Mouse (Mus musculus) MEL (cell line): ENCODE data around the gene Frat1. TPM values are rescaled to one million over a fixed set of nuclear protein-coding genes. Genes with fewer than 3 reads are reported as not detected.

Experiments
- DNase-seq: peaks from one replicate; pipeline ENCODE4 v3.0.0; 2011; ENCODE audit warnings: low read depth, low spot score
- H3K27ac ChIP-seq: 2 replicates; pipeline ENCODE4 v1.5.1; 2012; ENCODE audit warnings: low read depth, mild to moderate bottlenecking, control low read depth, low read length, moderate library complexity; ENCODE audit not compliant: control insufficient read depth
- H3K27me3 ChIP-seq, 2 experiments: fragments of 150-350 bp in 1 of 2; sonication (generic) in 1 of 2; 2 replicates each; pipeline ENCODE4 v1.6.1; 2012; ENCODE audit warnings: low read length in 2 of 2, mild to moderate bottlenecking in 2 of 2, improper control_type of control experiment in 1 of 2, moderate library complexity in 1 of 2; ENCODE audit not compliant: insufficient read depth in 2 of 2, control insufficient read depth in 1 of 2
- H3K36me3 ChIP-seq, 2 experiments: 2 replicates each; pipeline ENCODE4 v1.6.1; 2012 to 2014; ENCODE audit warnings: low read length in 2 of 2, improper control_type of control experiment in 1 of 2, inconsistent platforms in 1 of 2, mild to moderate bottlenecking in 1 of 2; ENCODE audit not compliant: insufficient read depth in 2 of 2, control insufficient read depth in 1 of 2
- H3K4me1 ChIP-seq, 2 experiments: fragments of 150-350 bp in 1 of 2; sonication (generic) in 1 of 2; 2 replicates each; pipeline ENCODE4 v1.6.1; 2012; ENCODE audit warnings: low read length in 2 of 2, improper control_type of control experiment in 1 of 2, mild to moderate bottlenecking in 1 of 2; ENCODE audit not compliant: insufficient read depth in 2 of 2, control insufficient read depth in 1 of 2
- H3K4me3 ChIP-seq, 2 experiments: fragments of 150-350 bp in 1 of 2; sonication (generic) in 1 of 2; 2 replicates each; pipeline ENCODE4 v1.5.1; 2012; ENCODE audit warnings: low read depth in 2 of 2, low read length in 2 of 2, mild to moderate bottlenecking in 2 of 2, moderate library complexity in 2 of 2, control low read depth in 1 of 2, improper control_type of control experiment in 1 of 2; ENCODE audit not compliant: control insufficient read depth in 1 of 2, insufficient read depth in 1 of 2
- H3K79me2 ChIP-seq: 2 replicates; pipeline ENCODE4 v1.6.1; 2012; ENCODE audit warnings: mild to moderate bottlenecking, low read length, moderate library complexity; ENCODE audit not compliant: control insufficient read depth, poor library complexity, insufficient read depth
- H3K9ac ChIP-seq: 2 replicates; pipeline ENCODE4 v1.6.1; 2012; ENCODE audit warnings: low read depth, mild to moderate bottlenecking, control low read depth, low read length, moderate library complexity; ENCODE audit not compliant: control insufficient read depth, poor library complexity, severe bottlenecking
- H3K9me3 ChIP-seq: fragments of 150-350 bp; sonication (generic); replicated peaks from 2 replicates; pipeline ENCODE4 v1.6.1; 2012; ENCODE audit warnings: mild to moderate bottlenecking, low read length, improper control_type of control experiment, moderate library complexity; ENCODE audit not compliant: insufficient read depth
- BHLHE40 ChIP-seq: IDR thresholded peaks from 2 replicates; pipeline ENCODE4 v1.6.1; 2012; ENCODE audit warnings: low read depth, mild to moderate bottlenecking, inconsistent platforms, low read length, improper control_type of control experiment, borderline replicate concordance
- CHD1 ChIP-seq: IDR thresholded peaks from 2 replicates; pipeline ENCODE4 v1.6.1; 2012; ENCODE audit warnings: low read depth, mild to moderate bottlenecking, inconsistent platforms, low read length, improper control_type of control experiment
- CHD2 ChIP-seq: IDR thresholded peaks from 2 replicates; pipeline ENCODE4 v1.6.1; 2011; ENCODE audit warnings: low read length, improper control_type of control experiment
- E2F4 ChIP-seq: IDR thresholded peaks from 2 replicates; pipeline ENCODE4 v1.6.1; 2011; ENCODE audit warnings: low read depth, low read length, improper control_type of control experiment, borderline replicate concordance
- ELF1 ChIP-seq: IDR thresholded peaks from 2 replicates; pipeline ENCODE4 v1.6.1; 2014; ENCODE audit warnings: low read depth, mild to moderate bottlenecking, inconsistent platforms, low read length, improper control_type of control experiment, moderate library complexity
- EP300 ChIP-seq, 2 experiments: IDR thresholded peaks; 2 replicates each; pipeline ENCODE4 v1.6.1; 2011; ENCODE audit warnings: improper control_type of control experiment in 2 of 2, low read length in 2 of 2, low read depth in 1 of 2, mild to moderate bottlenecking in 1 of 2
- ETS1 ChIP-seq: IDR thresholded peaks from 2 replicates; pipeline ENCODE4 v1.6.1; 2012; ENCODE audit warnings: low read depth, mild to moderate bottlenecking, inconsistent platforms, low read length, improper control_type of control experiment, moderate library complexity
- GABPA ChIP-seq: IDR thresholded peaks from 2 replicates; pipeline ENCODE4 v1.6.1; 2012; ENCODE audit warnings: low read depth, mild to moderate bottlenecking, inconsistent platforms, low read length, improper control_type of control experiment, moderate library complexity
- GATA1 ChIP-seq: IDR thresholded peaks from 2 replicates; pipeline ENCODE4 v1.6.1; 2011; ENCODE audit warnings: low read depth, low read length, improper control_type of control experiment
- HCFC1 ChIP-seq: IDR thresholded peaks from 2 replicates; pipeline ENCODE4 v1.6.1; 2012; ENCODE audit warnings: low read depth, mild to moderate bottlenecking, inconsistent platforms, low read length, improper control_type of control experiment, moderate library complexity
- KAT2A ChIP-seq: conservative IDR thresholded peaks from 2 replicates; pipeline ENCODE4 v1.6.1; 2012; ENCODE audit warnings: low read depth, low read length, improper control_type of control experiment, inconsistent platforms
- MAFK ChIP-seq: IDR thresholded peaks from 2 replicates; pipeline ENCODE4 v1.6.1; 2011; ENCODE audit warnings: low read depth, mild to moderate bottlenecking, low read length, improper control_type of control experiment, borderline replicate concordance
- MAX ChIP-seq: IDR thresholded peaks from 2 replicates; pipeline ENCODE4 v1.6.1; 2011; ENCODE audit warnings: low read length, improper control_type of control experiment
- MAZ ChIP-seq: IDR thresholded peaks from 2 replicates; pipeline ENCODE4 v1.6.1; 2012; ENCODE audit warnings: low read depth, mild to moderate bottlenecking, inconsistent platforms, low read length, improper control_type of control experiment
- MYB ChIP-seq: IDR thresholded peaks from 2 replicates; pipeline ENCODE4 v1.6.1; 2011; ENCODE audit warnings: mild to moderate bottlenecking, low read depth, low read length, improper control_type of control experiment
- MYC ChIP-seq: IDR thresholded peaks from 2 replicates; pipeline ENCODE4 v1.6.1; 2011; ENCODE audit warnings: low read depth, mild to moderate bottlenecking, low read length, improper control_type of control experiment, moderate library complexity
- NELFE ChIP-seq: IDR thresholded peaks from 2 replicates; pipeline ENCODE4 v1.6.1; 2011; ENCODE audit warnings: low read depth, low read length, improper control_type of control experiment
- NRF1 ChIP-seq: IDR thresholded peaks from 2 replicates; pipeline ENCODE4 v1.6.1; 2014; ENCODE audit warnings: low read depth, mild to moderate bottlenecking, inconsistent platforms, low read length, improper control_type of control experiment, moderate library complexity; ENCODE audit not compliant: poor library complexity, insufficient read depth, severe bottlenecking
- POLR2AphosphoS5 ChIP-seq: IDR thresholded peaks from 2 replicates; pipeline ENCODE4 v1.6.1; 2012; ENCODE audit warnings: low read depth, borderline replicate concordance, mild to moderate bottlenecking, inconsistent platforms, low read length, moderate library complexity, mixed read lengths
- RAD21 ChIP-seq: IDR thresholded peaks from 2 replicates; pipeline ENCODE4 v1.6.1; 2011; ENCODE audit warnings: mild to moderate bottlenecking, low read depth, low read length, improper control_type of control experiment
- RCOR1 ChIP-seq: IDR thresholded peaks from 2 replicates; pipeline ENCODE4 v1.6.1; 2012; ENCODE audit warnings: low read depth, mild to moderate bottlenecking, inconsistent platforms, low read length, improper control_type of control experiment
- TAL1 ChIP-seq: IDR thresholded peaks from 2 replicates; pipeline ENCODE4 v1.6.1; 2012; ENCODE audit warnings: mild to moderate bottlenecking, inconsistent platforms, low read length, moderate library complexity, mixed read lengths
- USF1 ChIP-seq: IDR thresholded peaks from 2 replicates; pipeline ENCODE4 v1.6.1; 2014; ENCODE audit warnings: low read depth, mild to moderate bottlenecking, inconsistent platforms, low read length, improper control_type of control experiment, moderate library complexity
- USF2 ChIP-seq, 2 experiments: IDR thresholded peaks; 2 replicates each; pipeline ENCODE4 v1.6.1; 2011 to 2012; ENCODE audit warnings: improper control_type of control experiment in 2 of 2, low read length in 2 of 2, borderline replicate concordance in 1 of 2, inconsistent platforms in 1 of 2, low read depth in 1 of 2, mild to moderate bottlenecking in 1 of 2; ENCODE audit not compliant: insufficient read depth in 1 of 2
- ZMIZ1 ChIP-seq: IDR thresholded peaks from 2 replicates; pipeline ENCODE4 v1.6.1; 2012; ENCODE audit warnings: low read depth, mild to moderate bottlenecking, inconsistent platforms, low read length, improper control_type of control experiment, moderate library complexity
- ZNF384 ChIP-seq: IDR thresholded peaks from 2 replicates; pipeline ENCODE4 v1.6.1; 2012; ENCODE audit warnings: low read depth, mild to moderate bottlenecking, inconsistent platforms, low read length, improper control_type of control experiment
- polyA plus RNA-seq, 2 experiments: library from polyadenylated mRNA; stranded (reverse) in 1 of 2; unstranded in 1 of 2; fragments of >175 nt in 1 of 2; fragments of >200 nt in 1 of 2; gene quantifications; 2 replicates each; pipeline versions ENCODE4 v1.2.1 to v1.2.4; 2012; ENCODE audit warnings: low replicate concordance in 2 of 2, low read depth in 1 of 2; ENCODE audit not compliant: insufficient read length in 2 of 2, insufficient read depth in 1 of 2, missing spikeins in 1 of 2
- total RNA-seq: library from RNA; depleted of rRNA; stranded (reverse); fragments of 300-350 nt; gene quantifications from 2 replicates; pipeline ENCODE4 v1.2.3, GENCODE M21; 2012

Frat1 gene
- total and polyA plus RNA-seq, 3 experiments: 31.5 to 36.0 TPM; not detected in 1

DNA sequence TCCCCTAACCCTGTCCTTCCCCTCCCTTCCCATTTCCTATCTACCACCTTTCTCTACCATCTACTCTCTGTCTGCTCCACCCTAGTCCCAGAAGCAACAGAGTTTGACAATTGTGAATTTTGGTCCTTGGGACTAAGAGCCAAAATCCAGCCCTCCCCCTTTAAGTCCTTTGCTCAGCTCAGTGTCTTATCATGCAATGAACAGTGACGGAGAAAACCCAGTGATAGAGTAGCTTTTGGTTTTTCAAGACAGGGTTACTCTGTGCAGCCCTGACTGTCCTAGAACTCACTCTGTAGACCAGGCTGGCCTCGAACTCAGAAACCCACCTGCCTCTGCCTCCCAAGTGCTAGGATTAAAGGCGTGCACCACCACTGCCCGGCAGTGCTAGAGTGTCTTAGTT is 16.4 kb upstream of the Frat1 start:
- no peak for TF ChIP-seq POLR2AphosphoS5
- no peak for TF ChIP-seq MAX
- no peak for TF ChIP-seq RAD21
- TF ChIP-seq MYB: no peak
- TF ChIP-seq GABPA: no peak
- no peak for TF ChIP-seq MAFK
- no peak for TF ChIP-seq TAL1
- TF ChIP-seq NELFE: no peak
- no peak for TF ChIP-seq ZNF384
- peak in 1 of 2 experiments; percentile 62; a peak in 1 of 4 replicates for TF ChIP-seq EP300 (IDR thresholded peaks at IDR 0.05; ENCODE audit: low read depth in 1 of 2, low read length in 2 of 2)
- no peak for TF ChIP-seq E2F4
- no peak for TF ChIP-seq MAZ
- TF ChIP-seq GATA1: peak; percentile 62
- TF ChIP-seq ELF1: no peak
- no peak for TF ChIP-seq MYC
- TF ChIP-seq ZMIZ1: no peak
- no peak for TF ChIP-seq USF1
- no peak for TF ChIP-seq USF2 (IDR thresholded peaks at IDR 0.05; ENCODE audit: borderline replicate concordance in 1 of 2, insufficient read depth in 1 of 2, low read depth in 1 of 2, low read length in 2 of 2)
- TF ChIP-seq CHD2: no peak
- TF ChIP-seq HCFC1: no peak
- TF ChIP-seq ETS1: no peak; the same call in 1 of the 2 replicates
- 0 out of 2 replicates have a peak, but pooled peaks have one; percentile 28 for TF ChIP-seq RCOR1
- TF ChIP-seq KAT2A: no peak
- TF ChIP-seq BHLHE40: no peak
- no peak for TF ChIP-seq CHD1
- TF ChIP-seq NRF1: no peak
- Histone ChIP-seq H3K9ac (no peak overlapping the region), H3K4me1 (peaks cover 14 to 27% of the 10 kb centered on the region in 2 experiments)

More for the DNA sequence above, 16.4 kb upstream of the Frat1 start:
- H3K4me3 ChIP-seq: no peak overlapping the region
- DNase-seq: peak; percentile 58
- peaks cover 0 to 14% of the 10 kb centered on the region in 2 experiments; a peak in 2 of 4 replicates for H3K36me3 ChIP-seq
- H3K9me3 ChIP-seq: no peaks in the 10 kb centered on the region
- no peaks in the 10 kb centered on the region for H3K27me3 ChIP-seq
- H3K79me2 ChIP-seq: no peaks in the 10 kb centered on the region
- no peak overlapping the region for H3K27ac ChIP-seq
